Mouse (Mus musculus) retina, adult 2 months (tissue): ENCODE data around the gene Gdf3.
A peak's percentile ranks its signal among the peaks of the same experiment; 100 is the strongest.

ENCODE experiments used
- DNase-seq: peaks from one replicate; pipeline ENCODE4 v3.0.0-alpha.2; 2012; ENCODE audit warnings: low read depth, low spot score

Gdf3 gene

DNA sequence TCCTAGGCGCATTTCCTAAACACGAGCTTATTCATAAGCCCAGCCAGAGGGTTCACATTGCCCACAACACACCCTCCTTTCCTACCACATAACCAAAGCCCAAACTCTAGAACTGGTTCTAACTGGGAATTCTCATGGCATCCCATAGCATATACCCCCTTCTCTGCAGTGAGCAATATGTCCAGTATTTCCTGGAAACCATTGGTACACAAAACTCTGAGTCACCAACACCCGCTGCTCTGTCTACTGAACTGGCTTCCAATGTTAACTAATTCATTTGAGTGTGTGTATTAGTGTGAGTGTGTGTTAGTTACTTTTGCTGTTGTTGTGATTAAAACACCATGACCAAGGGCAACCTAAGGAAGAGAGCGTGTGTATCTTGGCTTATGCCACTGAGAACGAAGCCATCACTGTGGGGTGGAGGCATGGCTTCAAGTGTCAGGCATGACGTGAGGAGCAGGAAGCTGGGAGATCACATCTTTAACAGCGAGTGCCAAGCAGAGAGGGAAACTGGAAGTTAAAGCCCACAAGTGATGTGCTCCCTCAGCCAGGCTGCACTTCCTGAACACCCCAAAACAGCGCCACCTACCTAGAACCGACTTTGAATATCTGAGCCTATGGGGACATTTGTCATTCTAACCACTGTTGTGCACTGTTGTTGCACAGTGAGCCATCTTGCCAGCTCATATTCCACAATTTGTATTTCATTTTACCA lies 44.7 kb downstream of the Gdf3 start:
- DNase-seq: no peak

DNA sequence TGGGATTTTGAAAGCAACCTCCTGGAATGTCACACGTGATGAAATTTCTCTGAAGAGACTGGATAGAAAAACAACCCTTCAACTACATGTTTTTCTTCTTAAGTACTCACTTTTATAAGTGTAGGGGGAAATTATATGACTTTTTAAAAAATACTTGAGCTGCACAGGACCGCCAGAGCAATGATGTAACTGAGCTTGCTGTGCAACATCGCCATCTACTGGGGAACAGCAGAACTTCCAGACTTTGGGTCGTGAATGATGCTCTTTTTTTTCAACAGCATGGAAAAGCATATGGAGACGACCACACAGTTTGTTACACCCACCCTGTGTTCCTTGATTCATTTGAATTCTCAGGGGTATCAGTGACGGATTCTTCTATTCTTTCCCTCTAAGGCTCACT lies 47.4 kb downstream of the Gdf3 start:
- peak; percentile 30 for DNase-seq

DNA sequence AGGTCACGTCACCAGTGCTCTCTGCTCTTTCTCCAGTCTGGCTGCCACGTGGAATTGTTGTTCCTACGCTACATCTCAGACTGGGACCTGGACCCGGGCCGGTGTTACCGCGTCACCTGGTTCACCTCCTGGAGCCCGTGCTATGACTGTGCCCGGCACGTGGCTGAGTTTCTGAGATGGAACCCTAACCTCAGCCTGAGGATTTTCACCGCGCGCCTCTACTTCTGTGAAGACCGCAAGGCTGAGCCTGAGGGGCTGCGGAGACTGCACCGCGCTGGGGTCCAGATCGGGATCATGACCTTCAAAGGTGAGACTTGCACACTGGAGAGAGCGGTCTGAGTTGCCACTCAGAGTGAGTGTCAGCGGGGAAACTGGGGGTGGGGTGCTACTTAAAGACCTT lies 48.9 kb downstream of the Gdf3 start:
- no peak for DNase-seq

DNA sequence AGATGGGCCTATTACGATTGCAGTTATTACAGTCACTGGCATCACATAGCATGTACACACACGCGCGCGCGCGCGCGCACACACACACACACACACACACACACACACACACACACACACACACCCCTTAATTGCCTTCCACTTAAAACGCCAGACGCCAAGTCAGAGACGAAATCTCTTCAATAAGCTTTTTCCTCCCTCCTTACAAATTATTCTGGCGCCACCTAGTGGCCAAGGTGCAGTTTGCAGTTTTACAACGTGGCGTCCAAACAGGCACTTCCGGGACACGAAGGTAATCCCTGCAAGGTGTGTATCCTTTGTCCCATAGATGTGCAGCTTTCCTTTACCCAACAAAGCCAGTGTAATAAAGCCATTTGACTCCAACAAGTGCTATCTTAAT lies 49.5 kb downstream of the Gdf3 start:
- peak; percentile 68 for DNase-seq

DNA sequence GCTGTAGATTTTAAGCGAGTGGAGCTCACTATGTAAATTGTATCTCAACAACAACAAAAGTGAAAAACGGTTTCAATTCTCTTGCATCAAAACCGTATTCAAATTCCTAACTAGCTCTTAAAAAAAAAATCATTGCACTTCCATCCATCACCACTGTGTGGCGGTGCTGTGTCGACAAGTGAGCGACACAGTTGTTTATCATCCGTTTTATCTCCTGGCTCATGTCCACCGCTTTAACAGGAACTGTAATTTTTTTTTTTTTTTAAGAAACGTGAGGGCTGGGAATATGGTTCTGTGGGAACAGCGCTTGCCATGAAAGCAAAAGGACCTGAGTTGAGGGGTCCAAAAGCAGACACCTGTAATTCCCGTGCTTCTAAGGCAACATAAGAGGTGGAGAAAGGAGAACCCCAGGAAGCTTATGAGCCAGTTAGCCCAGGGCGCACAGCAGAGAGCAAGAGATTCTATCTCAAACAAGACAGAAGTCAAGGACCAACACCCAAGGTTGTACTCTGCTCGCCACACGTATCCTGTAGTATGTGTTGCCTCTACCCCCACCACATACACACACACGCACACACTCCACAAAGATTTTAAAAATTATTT lies 52.8 kb downstream of the Gdf3 start:
- DNase-seq: peak; percentile 50
